Mouse (Mus musculus) cortical plate, adult 2 months (tissue): ENCODE data around the gene Mt1. TPM values are rescaled to one million over a fixed set of nuclear protein-coding genes. Genes with fewer than 3 reads are reported as not detected.

ENCODE experiments used
- H3K27ac ChIP-seq: fragments of 200-500 bp; 2 replicates; pipeline ENCODE4 v1.5.1; 2012; ENCODE audit warnings: low read length, control low read depth, inconsistent platforms; ENCODE audit not compliant: insufficient read depth
- H3K4me1 ChIP-seq: fragments of 200-500 bp; 2 replicates; pipeline ENCODE4 v1.6.1; 2011; ENCODE audit warnings: low read length; ENCODE audit not compliant: control insufficient read depth, insufficient read depth
- H3K4me3 ChIP-seq: fragments of 200-500 bp; 2 replicates; pipeline ENCODE4 v1.5.1; 2011; ENCODE audit warnings: mild to moderate bottlenecking, low read length, control low read depth; ENCODE audit not compliant: insufficient read depth
- CTCF ChIP-seq: fragments of 200-500 bp; IDR thresholded peaks from 2 replicates; pipeline ENCODE4 v1.5.1; 2011; ENCODE audit warnings: mild to moderate bottlenecking, control low read depth, low read length; ENCODE audit not compliant: insufficient read depth; ENCODE audit errors: extremely low read depth
- POLR2A ChIP-seq: fragments of 200-500 bp; IDR thresholded peaks from 2 replicates; pipeline ENCODE4 v1.6.1; 2011; ENCODE audit warnings: mild to moderate bottlenecking, low read length, control low read depth; ENCODE audit not compliant: insufficient read depth; ENCODE audit errors: extremely low read depth
- polyA plus RNA-seq: library from polyadenylated mRNA; depleted of rRNA; stranded (reverse); fragments of >200 nt; gene quantifications from 2 replicates; pipeline ENCODE4 v1.2.3, GENCODE M21; 2012; rRNA removed

The Mt1 gene
- polyA plus RNA-seq, 1 experiment, result 1,412 TPM

DNA sequence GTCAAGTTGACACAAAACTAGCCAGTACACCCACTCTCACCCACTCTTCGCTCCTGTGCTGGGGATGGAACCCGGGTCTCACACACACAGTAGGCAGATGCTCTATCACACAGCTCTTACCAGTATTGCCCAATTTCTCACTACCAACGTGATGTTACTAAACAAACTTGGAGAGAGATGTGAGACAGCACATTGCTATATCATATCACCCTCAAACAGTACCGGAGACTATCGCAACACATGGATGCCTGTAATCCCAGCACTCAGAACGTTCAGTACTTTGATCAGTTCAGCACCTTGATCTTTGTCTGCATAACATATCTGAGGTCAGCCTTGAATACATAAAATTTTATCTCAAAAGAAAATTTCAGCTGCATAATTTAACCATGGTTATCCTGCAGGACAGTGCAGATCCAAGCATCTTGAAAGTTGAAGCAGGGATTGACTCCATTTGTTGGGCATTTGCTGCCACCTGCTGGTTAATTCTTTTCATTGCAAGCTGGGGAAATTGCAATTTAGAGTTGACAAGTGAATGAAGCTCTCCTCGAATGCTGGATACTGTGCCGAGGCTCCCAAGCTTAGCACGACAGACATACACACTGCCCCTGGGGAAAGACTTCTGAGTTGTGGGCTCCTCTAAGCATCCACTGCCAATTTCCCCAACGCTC is 20.5 kb downstream of the Mt1 start:
- no peak for TF ChIP-seq POLR2A
- peak; percentile 84; the same call in 1 of the 2 replicates for TF ChIP-seq CTCF
- Histone ChIP-seq H3K4me3 (no peak overlapping the region), H3K4me1 (no peaks in the 10 kb centered on the region), H3K27ac (no peak overlapping the region)

GRCm38 (mm10) chr8:94204043-94204442 is 25.2 kb downstream of the Mt1 start:
- H3K4me3 ChIP-seq, result no peak overlapping the region
- TF ChIP-seq POLR2A (no peak), CTCF (no peak)

DNA sequence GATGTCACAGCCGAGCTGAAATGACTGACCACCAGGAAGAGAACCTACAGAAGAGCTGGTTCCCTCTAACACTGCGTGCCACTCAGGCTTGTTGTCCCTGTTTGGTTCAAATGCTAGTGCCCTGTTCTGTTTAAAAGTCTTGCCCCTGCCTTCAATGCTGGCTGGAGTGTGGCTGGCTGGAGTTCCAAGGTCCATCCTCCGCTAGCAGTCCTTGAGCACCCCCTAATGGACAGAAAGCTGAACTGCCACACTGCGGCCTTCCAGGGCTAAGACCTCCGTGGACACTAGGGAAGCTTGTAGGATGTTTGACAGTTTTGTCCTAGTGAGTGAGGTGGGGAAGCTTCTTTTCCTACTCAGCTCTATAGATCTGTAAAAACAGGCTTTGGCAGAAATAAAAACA is 26.9 kb downstream of the Mt1 start:
- no peak for TF ChIP-seq POLR2A
- peak; percentile 80 for TF ChIP-seq CTCF
- H3K4me1 ChIP-seq, result peaks cover 4% of the 10 kb centered on the region
- no peak overlapping the region for H3K4me3 ChIP-seq
- no peak overlapping the region for H3K27ac ChIP-seq

More at GRCm38 (mm10) chr8:94204043-94204442, 25.2 kb downstream of the Mt1 start:
- no peaks in the 10 kb centered on the region; the same call in 1 of the 2 replicates for H3K4me1 ChIP-seq
- no peak overlapping the region for H3K27ac ChIP-seq

DNA sequence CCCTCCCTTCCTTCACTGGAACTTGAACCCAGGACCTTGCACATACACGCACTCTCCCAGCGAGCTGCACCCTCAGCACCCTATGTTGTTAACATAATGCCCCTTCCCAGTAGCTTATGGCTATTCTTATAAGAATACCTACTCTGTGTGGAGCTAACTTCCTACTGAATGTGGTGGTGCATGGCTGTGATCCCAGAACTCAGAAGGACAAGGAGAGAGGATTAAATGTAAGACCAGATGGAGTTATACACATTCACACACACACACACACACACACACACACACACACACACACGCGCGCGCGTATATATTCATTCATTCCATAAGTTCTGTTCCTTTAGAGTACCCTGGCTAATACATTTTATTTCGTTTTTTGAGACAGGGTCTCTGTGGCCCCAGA is 27.4 kb downstream of the Mt1 start:
- TF ChIP-seq POLR2A, result no peak
- no peak for TF ChIP-seq CTCF
- H3K4me3 ChIP-seq, result no peak overlapping the region

DNA sequence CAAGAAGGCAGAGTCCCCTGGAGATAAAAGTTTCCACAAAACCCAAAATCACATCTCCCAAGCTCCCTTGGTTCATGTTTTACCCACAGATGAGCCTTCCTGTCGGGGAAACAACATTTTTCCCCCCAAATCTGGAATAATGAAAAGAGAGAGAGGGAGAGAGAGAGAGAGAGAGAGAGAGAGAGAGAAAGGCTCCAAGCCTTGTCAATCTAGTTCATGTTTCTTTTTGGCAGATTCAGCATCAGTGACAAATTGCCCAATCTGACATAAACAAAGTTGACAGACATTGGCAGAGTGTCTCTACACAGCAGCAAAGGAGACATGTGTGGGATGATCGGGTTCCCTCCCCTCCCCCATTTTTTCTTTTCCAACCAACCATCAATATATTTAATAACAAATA is 28.6 kb downstream of the Mt1 start:
- TF ChIP-seq CTCF (no peak), POLR2A (no peak)
- H3K4me1 ChIP-seq, result peaks cover 4% of the 10 kb centered on the region
- H3K4me3 ChIP-seq, result no peak overlapping the region
- H3K27ac ChIP-seq, result no peak overlapping the region

More for the DNA sequence above, 27.4 kb downstream of the Mt1 start:
- Histone ChIP-seq H3K4me1 (peaks cover 4% of the 10 kb centered on the region), H3K27ac (no peak overlapping the region)

GRCm38 (mm10) chr8:94209639-94210038 is 30.8 kb downstream of the Mt1 start:
- no peak overlapping the region for H3K4me3 ChIP-seq
- peak overlapping the region; percentile 74 for H3K27ac ChIP-seq
- TF ChIP-seq CTCF (no peak), POLR2A (peak; percentile 43; the same call in 1 of the 2 replicates)
- H3K4me1 ChIP-seq, result peaks cover 4% of the 10 kb centered on the region

- H3K4me3 ChIP-seq, result no peak overlapping the region
- TF ChIP-seq POLR2A (no peak), CTCF (no peak)
- peaks cover 4% of the 10 kb centered on the region for H3K4me1 ChIP-seq
- H3K27ac ChIP-seq, result no peak overlapping the region
Measured at GRCm38 (mm10) chr8:94210225-94210624, 31.3 kb downstream of the Mt1 start.

GRCm38 (mm10) chr8:94213819-94214218 is 34.9 kb downstream of the Mt1 start:
- H3K27ac ChIP-seq, result peak overlapping the region; percentile 48; the same call in 1 of the 2 replicates
- peak overlapping the region; percentile 71 for H3K4me3 ChIP-seq
- no peak for TF ChIP-seq CTCF
- TF ChIP-seq POLR2A, result no peak
- H3K4me1 ChIP-seq, result peaks cover 9% of the 10 kb centered on the region

DNA sequence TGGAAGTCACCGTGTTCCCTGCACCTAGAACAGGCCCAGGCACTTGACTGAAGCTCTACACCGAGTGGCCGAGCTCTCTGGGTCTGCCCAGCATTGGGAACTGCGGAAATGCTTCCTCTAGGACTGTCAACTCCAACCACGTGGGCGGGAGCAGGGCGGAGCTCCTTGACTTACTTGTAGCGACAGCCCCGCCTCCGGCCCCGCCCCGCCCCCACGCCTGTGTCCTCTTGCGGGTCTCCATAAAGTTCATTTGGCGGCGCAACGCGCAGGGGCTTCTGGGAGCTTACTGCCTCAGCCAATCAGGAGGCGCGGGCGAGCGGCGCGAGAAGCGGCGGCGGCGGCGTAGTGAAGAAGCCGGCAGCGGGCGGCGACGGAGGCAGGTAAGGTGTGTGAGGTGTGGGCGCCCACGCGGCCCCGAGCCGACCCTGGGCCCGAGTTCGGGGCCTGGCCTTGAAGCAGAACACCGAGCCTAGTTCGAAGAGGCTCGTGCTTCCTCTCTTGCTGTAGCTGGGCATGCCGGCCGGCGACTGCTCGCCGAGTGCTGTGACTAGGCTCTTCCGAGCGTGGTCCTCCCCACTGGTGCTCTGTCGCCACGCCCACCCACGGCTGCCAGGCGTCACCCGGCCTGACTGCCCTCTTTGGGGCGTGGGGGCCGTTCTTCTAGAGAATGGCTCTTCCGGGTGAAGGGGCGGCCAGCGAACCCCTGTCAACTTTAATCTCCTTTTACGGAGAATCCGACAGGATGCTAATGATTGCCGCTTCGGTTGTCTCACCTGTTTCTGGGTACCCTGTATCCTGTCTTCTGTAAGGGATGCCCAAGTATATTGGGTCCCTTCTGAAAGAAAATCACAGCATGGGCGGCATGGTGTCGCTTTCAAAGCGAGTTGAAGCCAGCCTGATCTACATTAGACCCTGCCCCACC is 35.6 kb downstream of the Mt1 start, which contains the start of gene Nup93:
Gene Nup93, plus strand, starts transcription at position 313 of the 922 bp plus-strand sequence.
- Histone ChIP-seq H3K4me1 (peaks cover 6% of the 10 kb centered on the region), H3K27ac (peak within 1 kb of the TSS; percentile 48; the same call in 1 of the 2 replicates), H3K4me3 (peak within 1 kb of the TSS; percentile 71)
- TF ChIP-seq POLR2A (peak; percentile 95), CTCF (no peak)

DNA sequence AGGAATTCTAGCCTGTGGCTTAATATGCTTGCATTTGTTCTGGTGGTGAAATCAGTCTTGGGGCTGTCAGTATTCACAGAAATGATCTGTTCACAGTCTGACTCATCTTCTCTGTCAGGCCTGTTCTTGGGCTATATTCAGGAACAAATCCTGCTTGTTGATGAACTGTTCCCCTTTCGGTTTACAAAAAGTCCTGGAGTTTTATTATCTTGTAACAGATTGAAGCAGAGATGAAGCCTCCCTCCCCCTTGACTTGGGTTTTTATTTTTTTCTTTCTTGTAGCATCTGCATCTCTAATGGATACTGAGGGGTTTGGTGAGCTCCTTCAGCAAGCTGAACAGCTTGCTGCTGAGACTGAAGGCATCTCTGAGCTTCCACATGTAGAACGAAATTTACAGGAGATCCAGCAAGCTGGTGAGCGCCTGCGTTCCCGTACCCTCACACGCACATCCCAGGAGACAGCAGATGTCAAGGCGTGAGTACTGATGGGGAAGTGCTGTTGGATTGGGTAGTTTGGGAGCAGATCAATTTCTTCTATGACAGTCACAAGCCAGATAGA is 48.6 kb downstream of the Mt1 start:
- H3K4me3 ChIP-seq, result no peak overlapping the region
- peaks cover 6% of the 10 kb centered on the region for H3K4me1 ChIP-seq
- TF ChIP-seq CTCF (no peak), POLR2A (no peak)
- peak overlapping the region; percentile 98 for H3K27ac ChIP-seq

Other genes with a start within 250 kb of the Mt1 start
- gene Amfr, start 166.2 kb upstream of the Mt1 start, polyA plus RNA-seq, result 110 and 115 TPM in 2 replicates
- 31.1 and 32.1 TPM in 2 replicates for gene Nudt21, start 142.1 kb upstream of the Mt1 start, polyA plus RNA-seq
- 61.4 and 65.9 TPM in 2 replicates for gene Ogfod1, start 141.9 kb upstream of the Mt1 start, polyA plus RNA-seq
- 67.3 and 72.9 TPM in 2 replicates for gene Bbs2, start 80.2 kb upstream of the Mt1 start, polyA plus RNA-seq
- not detected in 2 replicates for gene Mt4, start 41.9 kb upstream of the Mt1 start, polyA plus RNA-seq
- gene Mt3, start 26.5 kb upstream of the Mt1 start, polyA plus RNA-seq, result 1,778 and 1,863 TPM in 2 replicates
- 559 and 591 TPM in 2 replicates for gene Mt2, start 6.4 kb upstream of the Mt1 start, polyA plus RNA-seq
- 26.5 and 27.2 TPM in 2 replicates for gene Nup93, start 35.5 kb downstream of the Mt1 start, polyA plus RNA-seq
- 0.66 and 1.0 TPM in 2 replicates for gene Slc12a3, start 150.1 kb downstream of the Mt1 start, polyA plus RNA-seq
- 90.6 and 97.8 TPM in 2 replicates for gene Herpud1, start 207.4 kb downstream of the Mt1 start, polyA plus RNA-seq